Mouse (Mus musculus) urinary bladder, postnatal 10 days (tissue): ENCODE results near the gene Mul1.

ENCODE experiments used
- DNase-seq: peaks from one replicate; pipeline ENCODE4 v3.0.0; 2022; ENCODE audit warnings: low spot score

The Mul1 gene

GRCm38 (mm10) chr4:138440062-138440461 lies 5.6 kb downstream of the Mul1 start:
- DNase-seq: no peak

DNA sequence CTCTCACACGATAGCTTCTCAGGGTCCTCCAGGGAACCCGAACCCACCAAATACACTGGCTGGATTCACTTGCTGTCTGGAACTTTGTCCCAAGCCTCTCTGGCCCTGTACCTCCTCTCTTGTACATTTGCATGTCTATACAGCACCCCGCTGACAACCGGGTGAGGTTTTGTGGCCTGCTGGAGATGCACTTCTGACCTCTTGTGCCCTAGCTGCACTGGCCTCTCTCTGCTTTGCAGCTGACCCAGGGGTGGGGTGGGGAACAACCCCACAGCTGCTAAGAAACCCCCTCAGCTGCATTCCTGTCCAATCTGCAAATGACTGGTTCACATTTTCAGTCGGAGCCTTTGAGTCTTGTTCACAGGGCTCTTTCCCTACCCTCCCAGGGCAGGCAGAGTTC lies 10.5 kb downstream of the Mul1 start:
- no peak for DNase-seq

DNA sequence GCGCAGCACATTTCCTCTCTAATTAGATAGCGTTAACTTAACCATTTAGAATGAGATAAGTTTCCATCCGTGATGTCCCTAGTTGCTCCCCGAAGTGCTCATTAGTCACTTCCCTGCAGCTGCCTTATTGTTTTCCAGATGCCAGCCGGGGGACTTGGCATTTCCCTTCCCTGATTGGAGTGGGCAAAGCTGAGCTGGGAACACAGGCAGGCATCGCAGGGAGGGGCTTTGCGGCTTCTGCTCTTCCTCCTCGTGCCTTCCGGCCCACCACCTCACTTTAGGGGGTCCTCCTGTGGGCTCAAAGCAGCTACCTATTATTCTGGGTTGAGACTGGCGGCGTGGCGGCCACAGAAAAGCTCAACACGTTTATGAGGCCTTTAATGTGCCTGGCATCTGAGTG lies 12.5 kb downstream of the Mul1 start:
- no peak for DNase-seq

DNA sequence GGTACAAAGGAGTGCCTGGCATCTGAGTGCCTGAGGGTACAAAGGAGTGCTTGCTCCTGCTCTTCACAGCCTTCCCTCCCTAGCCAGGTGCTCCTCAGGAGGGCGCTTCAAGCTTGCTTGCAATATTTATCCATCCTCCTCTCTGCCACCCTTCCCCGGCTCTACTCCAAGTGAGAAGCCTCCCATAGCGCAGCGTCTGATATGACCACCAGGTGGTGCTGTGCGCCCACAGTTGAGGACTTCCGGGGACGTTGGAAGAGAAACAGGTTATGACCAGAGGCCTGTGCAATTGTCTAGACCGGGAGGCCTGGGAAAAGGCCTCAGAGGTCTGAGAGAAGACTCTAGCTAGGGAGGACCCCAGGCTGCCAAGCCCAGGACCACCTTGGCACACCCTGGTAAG lies 12.9 kb downstream of the Mul1 start:
- peak; percentile 52 for DNase-seq

DNA sequence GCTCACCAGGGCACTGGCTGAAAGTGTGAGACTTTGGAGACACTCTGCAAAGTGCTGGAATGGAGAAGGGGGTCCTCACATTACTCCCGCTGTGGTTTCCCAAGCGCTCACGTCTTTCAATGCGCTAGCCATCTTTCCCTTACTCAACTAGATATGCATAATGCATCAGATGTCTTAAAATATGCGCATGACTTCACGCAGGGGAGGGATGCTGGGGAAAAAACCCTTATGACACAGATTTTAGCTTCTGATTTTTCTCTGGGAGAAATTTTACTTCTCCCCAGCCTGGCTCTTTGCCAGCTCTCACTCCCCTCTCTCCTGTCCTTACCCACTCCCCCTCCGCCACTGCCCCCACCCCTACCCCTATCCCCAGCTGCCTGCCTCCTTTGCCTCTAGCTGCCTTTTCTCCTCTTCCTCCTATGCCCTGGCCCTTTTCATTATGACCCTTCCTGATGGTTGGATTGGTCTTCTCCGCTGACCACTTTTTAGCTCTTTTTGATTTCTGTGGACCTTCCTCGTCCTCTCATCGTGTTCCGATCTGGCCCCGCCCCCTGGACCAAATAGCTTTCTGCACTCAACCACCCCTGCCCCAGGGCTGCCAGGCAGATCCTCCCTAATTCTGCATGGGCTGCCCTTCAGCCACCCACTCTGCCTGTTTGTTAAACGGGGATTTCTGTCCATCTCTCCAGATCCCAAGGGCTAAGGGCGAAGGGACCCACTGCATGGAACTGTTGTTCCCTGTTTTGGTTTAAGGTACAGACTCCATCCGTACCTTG lies 13.5 kb downstream of the Mul1 start:
- DNase-seq: no peak

DNA sequence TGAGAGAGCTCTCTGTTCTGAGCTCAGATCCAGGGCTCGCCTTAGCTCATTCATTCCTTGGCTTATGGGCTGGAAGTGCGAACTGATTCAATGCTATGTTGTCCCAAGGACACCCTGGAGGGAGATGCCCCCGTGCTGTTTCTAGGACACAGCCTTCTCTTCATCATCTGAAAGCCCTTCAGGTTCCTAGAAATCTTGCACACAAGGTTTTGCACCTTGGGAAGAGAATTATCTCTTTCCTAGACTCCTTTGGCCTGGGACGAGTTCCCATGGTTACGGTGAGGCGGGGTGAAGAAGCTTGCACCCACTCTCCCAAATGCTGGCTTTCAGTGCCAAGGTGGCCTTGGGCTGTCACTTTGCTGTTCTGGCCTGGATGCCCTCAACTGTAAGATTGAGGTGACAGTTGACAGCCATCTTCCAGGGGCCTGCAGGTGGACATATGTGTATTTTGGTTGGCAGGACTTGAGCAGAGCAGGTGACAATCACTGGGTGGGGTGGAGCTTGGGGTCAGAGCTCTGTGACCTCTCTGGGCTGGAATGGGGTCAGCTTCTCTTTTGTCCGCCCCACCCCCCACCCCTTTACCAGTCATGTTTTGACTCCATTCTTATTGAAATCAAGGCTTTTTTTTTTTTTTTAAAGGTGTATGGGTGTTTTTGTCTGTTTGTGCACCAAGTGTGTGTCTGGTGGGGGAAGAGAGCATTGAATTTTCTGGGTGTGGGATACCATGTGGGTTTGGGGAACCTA lies 14.6 kb downstream of the Mul1 start:
- no peak for DNase-seq

- DNase-seq: no peak
These were observed 15.3 kb downstream of the Mul1 start for GRCm38 (mm10) chr4:138449636-138450314.

GRCm38 (mm10) chr4:138452306-138453096 lies 18.0 kb downstream of the Mul1 start:
- no peak for DNase-seq

DNA sequence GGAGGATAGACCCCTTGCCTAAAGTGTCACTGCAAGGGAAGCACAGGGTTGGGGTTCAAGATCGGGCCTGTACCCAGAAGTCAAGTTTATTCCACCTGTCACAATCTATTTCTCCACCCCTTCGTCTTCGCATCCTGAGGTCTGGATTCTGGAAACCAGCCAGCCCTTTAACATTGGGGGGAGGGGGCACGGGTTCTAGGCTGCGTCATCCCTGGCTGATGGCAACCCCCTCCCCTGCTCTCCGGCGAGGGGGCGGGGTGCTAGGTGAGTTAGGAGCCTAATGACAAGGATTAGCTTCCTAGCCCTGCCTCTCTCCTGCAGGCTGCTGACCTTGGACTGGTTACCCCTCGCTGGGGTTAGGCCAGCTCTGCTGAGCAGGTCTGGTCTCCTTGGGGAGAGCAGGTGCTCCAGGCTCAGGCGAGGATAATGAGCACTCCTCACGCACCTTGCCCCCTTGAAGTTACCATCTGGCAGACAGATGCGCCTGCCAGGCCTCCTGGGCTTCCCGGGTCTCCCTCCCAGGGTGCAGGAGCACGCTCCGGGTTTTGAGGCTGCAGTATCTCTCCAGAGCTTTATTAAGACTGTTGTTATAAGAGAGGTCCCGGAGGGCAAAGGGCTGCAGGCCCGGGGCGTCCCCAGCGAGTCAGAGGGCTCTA lies 18.8 kb downstream of the Mul1 start:
- no peak for DNase-seq

DNA sequence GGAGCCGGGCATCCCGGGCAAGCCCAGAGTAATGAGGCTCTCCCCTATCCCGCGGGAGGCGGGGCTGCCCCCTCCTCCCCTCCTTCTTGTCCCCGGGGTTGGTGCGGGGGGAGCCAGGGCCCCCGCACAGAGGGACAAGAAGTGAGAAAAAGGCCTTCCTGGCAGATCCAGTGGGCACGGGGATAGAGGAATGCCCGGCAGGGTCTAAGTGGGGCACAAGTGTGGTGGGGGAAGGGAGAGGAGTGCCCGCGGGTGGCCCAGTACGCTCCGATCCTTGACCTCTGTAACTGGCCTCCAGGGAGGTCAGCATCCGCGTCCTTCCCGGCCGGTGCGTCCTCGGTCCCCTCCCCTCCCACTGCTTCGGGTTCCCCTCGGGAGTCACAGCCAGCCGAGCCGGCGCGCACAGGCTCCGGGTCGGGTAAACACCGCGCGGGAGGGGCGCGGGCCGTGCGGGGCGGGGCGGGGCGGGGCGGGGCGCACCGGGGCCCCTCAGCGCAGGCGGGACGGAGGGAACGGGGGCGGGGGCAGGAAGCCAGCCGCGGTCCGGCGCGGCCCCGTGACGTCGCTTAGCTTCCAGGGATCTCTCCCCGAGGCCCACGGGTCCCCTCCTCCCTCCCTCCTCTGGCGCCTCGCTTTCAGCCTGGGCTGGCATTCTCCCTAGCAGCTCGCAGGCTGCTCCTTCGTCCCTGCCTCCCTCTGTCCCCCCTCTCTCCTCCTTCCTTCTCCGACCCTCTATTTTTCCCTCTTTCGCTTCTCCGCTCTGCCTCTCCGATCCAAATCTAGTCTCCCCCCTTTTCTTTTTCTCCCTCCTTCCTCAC lies 19.5 kb downstream of the Mul1 start, which contains the start of gene Camk2n1:
TSS of gene Camk2n1 (plus strand) at position 562 of the 818 bp plus-strand sequence.
- peak; percentile 45 for DNase-seq

GRCm38 (mm10) chr4:138454571-138455140 lies 20.2 kb downstream of the Mul1 start:
- no peak for DNase-seq

DNA sequence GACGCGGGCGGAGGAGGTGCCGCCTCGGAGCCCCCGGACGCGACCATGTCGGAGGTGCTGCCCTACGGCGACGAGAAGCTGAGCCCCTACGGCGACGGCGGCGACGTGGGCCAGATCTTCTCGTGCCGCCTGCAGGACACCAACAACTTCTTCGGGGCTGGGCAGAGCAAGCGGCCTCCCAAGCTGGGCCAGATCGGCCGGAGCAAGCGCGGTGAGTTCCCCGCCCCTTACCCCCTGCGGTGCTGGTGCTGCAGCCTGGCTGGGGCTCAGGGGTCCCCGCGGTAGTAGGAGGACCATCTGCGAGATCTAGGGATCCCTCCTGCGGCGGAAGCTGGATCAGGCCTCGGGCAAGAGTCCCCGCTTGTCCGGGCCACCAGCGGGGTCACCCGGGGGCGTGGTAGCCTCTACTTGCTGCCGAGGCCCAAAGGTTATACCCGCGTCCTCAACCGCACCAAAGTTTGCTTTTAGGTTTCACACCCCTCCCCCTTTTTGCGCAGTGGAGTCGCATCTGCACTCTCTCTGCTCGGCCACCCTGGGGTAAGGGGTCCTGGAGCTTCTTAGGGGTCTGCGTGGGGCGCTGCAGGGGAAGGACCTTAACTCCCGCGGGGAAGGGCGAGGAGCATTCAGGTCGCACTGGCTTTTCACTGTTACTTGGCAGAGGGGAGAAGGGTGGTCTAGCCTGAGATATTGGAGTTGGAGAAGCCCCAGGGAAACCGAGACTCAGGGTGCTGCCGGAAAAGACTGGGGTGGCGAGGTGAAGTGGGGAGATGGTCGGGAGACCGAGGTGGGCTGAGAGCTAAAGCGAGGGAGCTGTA lies 20.9 kb downstream of the Mul1 start:
- DNase-seq: no peak

GRCm38 (mm10) chr4:138455956-138456341 lies 21.5 kb downstream of the Mul1 start:
- no peak for DNase-seq

DNA sequence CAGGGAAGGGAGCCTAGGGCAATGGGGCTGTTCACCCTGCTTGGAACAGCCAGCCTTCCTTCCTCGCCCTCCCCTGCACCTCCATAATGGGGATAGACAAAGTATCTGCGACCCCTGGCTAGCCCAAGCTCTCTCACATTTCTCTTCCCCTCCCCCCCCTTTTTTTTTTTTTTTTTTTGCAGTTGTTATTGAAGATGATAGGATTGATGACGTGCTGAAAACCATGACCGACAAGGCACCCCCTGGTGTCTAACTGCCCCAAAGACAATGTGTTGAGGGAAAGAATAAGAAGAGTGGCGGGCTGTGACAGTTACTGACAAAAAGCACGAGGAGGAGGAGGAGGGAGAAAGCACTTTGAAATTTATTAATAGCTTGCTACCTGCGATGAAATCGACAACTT lies 22.1 kb downstream of the Mul1 start:
- DNase-seq: no peak

- DNase-seq: no peak
These were observed 22.6 kb downstream of the Mul1 start for GRCm38 (mm10) chr4:138457091-138457490.

DNA sequence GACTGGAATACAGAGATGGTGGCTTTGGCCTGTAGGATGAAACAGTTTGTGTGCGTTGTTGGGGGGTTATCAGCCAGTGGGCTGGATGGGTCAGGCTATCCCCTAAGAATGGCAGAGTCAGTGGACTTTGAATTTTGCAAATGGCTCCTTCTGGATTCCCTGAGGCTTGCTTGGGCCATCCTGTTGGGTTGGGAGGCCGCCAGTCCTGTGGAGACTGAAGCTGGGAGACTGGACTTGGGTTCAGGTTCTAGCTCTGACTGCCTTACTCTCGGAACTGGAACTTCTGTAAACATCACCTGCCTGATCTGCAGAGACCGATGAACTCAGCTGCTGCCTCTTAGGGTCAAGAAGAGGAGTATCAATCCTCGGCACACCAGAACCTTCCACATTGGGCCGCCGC lies 23.7 kb downstream of the Mul1 start:
- DNase-seq: no peak

DNA sequence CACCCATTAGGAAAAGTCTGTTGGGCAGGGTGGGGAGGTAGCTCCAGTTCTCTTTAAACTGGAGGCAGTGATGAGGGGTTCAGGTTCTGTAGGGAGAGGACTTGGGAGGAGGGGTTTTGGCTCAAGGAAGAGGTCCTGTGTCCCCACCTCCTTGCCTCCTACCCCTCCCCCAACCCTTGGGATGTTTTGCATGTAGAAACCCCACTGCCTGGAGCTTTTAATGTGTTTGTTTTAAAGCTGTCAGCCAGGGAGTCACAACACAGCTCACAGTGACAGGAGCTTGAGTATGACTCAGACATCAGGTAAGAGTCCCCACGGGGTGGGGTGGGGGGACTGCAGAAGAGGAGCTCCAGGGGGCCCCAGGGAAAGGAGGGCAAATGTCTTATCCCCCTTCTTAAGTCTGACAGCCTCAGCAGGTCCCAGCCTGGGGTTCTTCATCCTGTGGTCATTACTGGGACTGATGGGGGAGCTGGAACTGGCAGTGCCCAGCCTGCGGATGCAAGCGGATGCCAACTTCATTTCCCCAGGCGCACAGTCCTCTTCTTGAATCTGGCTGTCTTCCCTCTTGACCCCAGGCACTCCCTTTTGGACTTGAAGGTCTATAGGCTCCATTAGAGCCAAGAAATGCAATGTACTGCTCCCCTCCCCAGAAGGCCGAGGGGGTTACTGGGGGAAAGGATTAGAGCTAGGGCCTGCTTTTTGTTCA lies 24.4 kb downstream of the Mul1 start:
- DNase-seq: no peak

DNA sequence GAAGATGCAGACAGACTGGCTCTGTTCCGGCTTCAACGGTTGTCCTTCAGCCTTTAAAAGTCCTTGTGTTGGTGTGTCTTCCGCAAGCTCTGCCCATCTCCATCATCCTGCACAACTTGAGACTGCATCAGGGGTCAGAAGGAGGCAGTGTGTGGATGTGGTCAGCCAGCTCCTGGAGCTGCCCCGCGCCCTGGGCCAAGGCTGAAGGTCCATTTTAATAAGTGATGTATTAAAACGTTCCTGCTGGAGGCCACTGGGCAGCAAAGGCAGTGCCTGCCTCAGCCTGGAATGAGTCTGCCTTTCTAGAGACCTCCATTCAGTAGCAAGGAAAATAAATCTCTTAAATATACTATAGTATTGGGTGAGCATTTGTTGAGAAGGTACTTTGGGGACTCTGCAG lies 25.3 kb downstream of the Mul1 start:
- DNase-seq: no peak

- DNase-seq: no peak
These were observed 26.4 kb downstream of the Mul1 start for GRCm38 (mm10) chr4:138460910-138461309.
